Mouse (Mus musculus) liver, adult 2 months (tissue): ENCODE measurements around the gene Tigit.

Experiments
- CTCF ChIP-seq: fragments of 200-500 bp; IDR thresholded peaks from 2 replicates; pipeline ENCODE4 v1.5.1; 2011; ENCODE audit warnings: low read depth, low read length, control low read depth
- POLR2A ChIP-seq: fragments of 200-500 bp; IDR thresholded peaks from 2 replicates; pipeline ENCODE4 v1.6.1; 2011; ENCODE audit warnings: low read length, control low read depth; ENCODE audit not compliant: insufficient read depth; ENCODE audit errors: extremely low read depth

DNA sequence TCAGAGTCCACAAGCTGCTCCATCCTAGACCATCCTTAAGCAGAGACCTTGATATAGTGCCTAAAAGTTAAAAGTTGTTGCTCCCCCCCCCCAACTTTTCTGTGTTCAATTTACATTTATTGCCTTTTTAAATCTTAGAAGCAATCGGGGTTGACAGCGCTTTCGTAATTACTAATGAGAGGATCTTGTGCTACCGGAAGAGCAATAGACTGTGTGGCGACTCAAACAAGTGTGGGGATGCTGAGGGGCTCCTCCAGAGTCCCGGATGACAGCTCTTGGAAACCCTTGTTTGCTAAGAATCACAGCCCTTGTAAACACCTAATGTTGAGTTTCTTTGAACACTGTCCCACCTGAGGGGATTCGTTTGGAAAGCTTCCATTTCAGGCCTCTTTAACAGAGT, 29.9 kb downstream of the Tigit start:
- TF ChIP-seq CTCF (no peak), POLR2A (no peak)
